Mouse (Mus musculus) embryonic fibroblast, embryonic 13.5 days (primary cell): ENCODE measurements around the gene Lbp. TPM values are rescaled to one million over a fixed set of nuclear protein-coding genes. Genes with fewer than 3 reads are reported as not detected.

Experiments used
- H3K27ac ChIP-seq: 2 replicates; pipeline ENCODE4 v1.5.1; 2012; ENCODE audit warnings: low read length, control low read depth, inconsistent platforms; ENCODE audit not compliant: insufficient read depth
- H3K4me1 ChIP-seq: 2 replicates; pipeline ENCODE4 v1.6.1; 2011; ENCODE audit warnings: low read length; ENCODE audit not compliant: control insufficient read depth, insufficient read depth
- H3K4me3 ChIP-seq: 2 replicates; pipeline ENCODE4 v1.5.1; 2011; ENCODE audit warnings: mild to moderate bottlenecking, control low read depth, low read length; ENCODE audit not compliant: insufficient read depth
- CTCF ChIP-seq: IDR thresholded peaks from 2 replicates; pipeline ENCODE4 v1.5.1; 2011; ENCODE audit warnings: mild to moderate bottlenecking, control low read depth, low read length, moderate library complexity, borderline replicate concordance; ENCODE audit not compliant: insufficient read depth
- POLR2A ChIP-seq: IDR thresholded peaks from 2 replicates; pipeline ENCODE4 v1.6.1; 2011; ENCODE audit warnings: low read depth, mild to moderate bottlenecking, control low read depth, low read length, moderate library complexity
- polyA plus RNA-seq: library from polyadenylated mRNA; stranded (reverse); fragments of >200 nt; gene quantifications from 2 replicates; pipeline ENCODE4 v1.2.4, GENCODE M21; 2011; ENCODE audit warnings: low read depth; ENCODE audit not compliant: missing spikeins, insufficient read length

Gene Lbp
- polyA plus RNA-seq, 1 experiment: 2.7 TPM

DNA sequence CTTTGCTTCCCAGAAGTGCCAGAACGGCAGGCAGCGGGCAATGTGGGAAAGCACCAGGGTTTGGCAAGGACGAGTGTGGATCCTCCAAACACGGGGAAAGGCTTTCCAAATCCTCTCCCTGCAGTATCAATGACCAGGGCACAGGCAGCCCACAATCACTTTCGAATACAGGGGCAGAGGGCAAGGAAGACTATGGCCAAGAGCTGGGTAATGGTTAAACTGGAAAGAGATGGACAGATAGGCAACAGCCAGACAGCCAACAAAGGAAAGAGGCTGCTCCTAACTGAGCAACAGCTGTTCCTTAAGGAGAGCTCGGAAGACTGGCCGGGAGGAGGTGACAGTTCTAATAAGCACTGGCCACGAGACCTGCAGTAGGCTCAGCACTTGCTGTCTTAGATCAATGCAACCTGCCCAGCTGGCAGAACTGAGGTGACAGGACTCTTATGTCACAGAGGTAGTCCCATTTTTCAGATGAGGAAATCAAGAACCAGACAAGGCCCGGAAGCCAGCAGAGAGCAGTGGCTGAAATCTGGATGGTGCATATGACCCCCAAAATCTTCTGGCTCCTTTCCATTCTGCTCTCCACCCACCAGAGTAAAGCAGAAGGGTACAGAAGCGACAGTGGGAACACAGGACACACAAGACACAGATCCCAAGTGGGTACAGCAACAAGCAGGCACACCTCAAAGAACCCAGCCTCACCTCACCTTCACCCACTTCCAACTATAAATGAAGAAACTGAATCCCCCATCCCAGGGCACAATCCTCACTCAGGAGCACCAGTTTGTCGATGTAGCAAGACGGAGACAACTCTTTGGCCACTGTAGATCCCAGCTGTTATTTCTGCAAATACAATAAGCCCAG, 53.7 kb downstream of the Lbp start:
- TF ChIP-seq CTCF: no peak
- no peak for TF ChIP-seq POLR2A

DNA sequence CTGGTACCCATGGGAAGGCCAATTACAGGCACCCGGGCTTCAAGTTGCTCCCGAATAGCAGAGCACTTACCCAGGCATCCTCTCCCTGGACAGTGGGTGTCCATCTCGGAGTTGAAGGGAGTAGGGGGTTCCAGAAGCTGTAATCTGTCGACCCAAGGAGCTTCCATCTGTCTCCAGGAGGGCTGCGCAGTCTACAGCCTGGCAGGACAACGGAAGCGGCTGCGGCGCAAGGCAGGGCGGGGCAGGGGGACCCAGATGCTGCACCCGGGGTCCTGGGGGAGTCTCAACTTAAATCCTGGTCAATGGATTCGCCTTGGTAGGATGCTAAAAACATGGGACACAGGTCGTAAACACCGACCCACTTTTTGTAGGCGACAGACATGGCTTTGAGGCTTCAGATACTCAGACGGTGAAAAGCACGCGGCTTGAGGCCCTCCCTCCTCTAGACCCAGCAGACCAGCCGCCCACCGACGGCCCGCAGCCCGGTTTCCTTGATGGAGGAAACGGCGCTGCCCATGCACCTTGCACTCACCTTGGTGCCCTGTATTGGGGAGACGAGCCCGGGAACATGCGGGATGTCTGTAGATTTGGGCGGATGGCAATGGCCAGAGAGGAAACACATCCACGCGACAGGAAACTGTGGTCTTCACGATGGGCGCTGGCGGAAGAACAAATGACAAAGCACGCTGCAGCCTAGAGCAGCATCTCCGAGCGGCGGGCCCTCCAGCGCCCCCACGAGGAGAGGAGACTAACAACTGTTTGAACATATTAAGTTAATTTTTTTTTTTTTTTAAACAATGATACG, 54.8 kb downstream of the Lbp start:
- TF ChIP-seq POLR2A (peak; percentile 94), CTCF (peak; percentile 59; the same call in 1 of the 2 replicates)
- Histone ChIP-seq H3K27ac (peak overlapping the region; percentile 30), H3K4me1 (peaks cover 3% of the 10 kb centered on the region)

More for the DNA sequence above, 53.7 kb downstream of the Lbp start:
- H3K27ac ChIP-seq: no peak overlapping the region
- peak overlapping the region; percentile 84 for H3K4me3 ChIP-seq
- H3K4me1 ChIP-seq: peaks cover 3% of the 10 kb centered on the region

DNA sequence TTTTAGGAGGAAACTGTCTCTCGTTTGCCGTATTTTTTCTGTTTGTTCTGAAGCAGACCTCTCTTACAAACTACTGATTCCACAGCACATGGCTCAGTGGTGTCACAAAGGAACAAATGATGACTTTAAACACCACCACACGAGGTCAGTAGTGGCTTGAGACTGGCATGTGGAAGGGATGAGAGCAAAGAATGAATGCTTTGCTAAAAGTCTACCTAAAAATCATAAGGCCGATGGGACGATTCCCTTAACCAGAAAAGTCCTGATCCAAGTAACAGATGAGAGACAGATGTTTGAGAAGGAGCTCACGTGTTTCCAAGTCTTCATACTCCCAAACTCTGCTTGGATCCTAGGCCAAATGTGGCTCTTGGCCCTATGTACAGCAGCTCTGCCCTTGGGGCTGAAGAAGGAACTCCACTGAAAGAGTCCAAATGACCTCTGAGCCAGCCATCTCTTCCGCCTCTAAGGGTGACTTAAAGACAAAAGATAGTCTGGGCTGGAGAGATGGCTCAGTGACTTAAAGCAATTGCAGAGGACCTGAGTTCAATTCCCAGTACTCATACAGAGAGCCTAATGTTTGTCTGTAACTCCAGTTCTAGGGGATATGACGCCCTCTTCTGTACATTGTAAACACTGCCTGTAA, 55.5 kb downstream of the Lbp start:
- Histone ChIP-seq H3K27ac (peak overlapping the region; percentile 24), H3K4me3 (no peak overlapping the region), H3K4me1 (peaks cover 3% of the 10 kb centered on the region)
- TF ChIP-seq CTCF: no peak

More for the DNA sequence above, 54.8 kb downstream of the Lbp start:
- H3K4me3 ChIP-seq: peak overlapping the region; percentile 84

DNA sequence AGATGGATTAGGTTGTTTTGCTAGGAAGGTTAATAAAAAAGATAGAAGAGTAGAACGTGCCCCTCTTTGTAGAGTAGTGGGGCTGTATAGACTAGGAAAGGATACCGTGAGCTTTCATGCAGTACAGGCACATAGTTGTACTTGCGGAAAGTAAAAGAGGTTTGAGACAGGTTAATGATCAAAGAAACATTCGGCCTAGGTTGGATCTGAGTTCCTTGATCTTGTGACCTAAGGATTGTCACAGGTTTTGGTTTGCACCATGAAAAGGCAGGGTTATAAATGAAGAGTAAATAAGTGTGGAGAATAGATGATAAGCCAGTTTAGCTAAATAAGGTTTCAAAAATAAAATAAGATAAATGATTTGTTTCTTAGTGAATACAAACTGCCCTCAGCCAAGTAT, 57.9 kb downstream of the Lbp start:
- TF ChIP-seq POLR2A: no peak
- TF ChIP-seq CTCF: no peak

DNA sequence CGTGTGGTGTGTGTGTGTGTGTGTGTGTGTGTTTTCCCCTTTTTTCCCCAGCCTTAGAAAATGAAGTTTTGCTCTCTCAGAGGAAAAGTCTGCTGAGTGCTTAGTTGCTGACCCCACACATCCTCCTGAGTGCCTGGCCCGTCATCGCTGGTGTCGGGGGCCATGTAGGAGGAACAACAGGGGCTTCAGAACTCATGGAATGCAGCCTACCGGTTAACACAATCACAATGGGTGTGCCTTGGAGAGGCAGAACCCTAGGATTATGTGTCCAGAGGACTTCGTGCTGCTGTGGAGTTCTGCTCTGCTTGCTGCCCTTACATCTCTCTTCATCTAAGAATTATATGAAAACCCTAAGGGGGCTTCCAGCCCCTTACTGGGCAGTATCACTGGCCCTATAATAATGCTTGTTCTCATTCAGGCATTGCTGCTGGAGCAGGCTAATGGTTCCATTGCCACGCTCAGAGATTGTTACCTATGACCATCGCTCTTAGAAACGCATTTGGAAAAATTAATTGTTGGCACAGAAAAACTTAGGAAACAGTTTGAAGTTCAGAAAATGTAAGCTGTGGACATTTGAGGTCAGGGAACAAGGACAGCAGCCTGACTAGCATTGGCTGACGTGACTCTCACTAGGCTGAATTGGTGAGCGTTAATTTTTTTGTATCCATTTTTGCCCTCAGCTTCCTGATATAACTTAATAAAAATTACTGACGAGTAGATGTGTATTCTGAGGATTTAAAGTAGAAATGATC, 59.0 kb downstream of the Lbp start:
- Histone ChIP-seq H3K4me1 (no peaks in the 10 kb centered on the region), H3K27ac (no peak overlapping the region), H3K4me3 (no peak overlapping the region)
- no peak for TF ChIP-seq CTCF
- no peak for TF ChIP-seq POLR2A

More for the DNA sequence above, 57.9 kb downstream of the Lbp start:
- Histone ChIP-seq H3K27ac (no peak overlapping the region), H3K4me1 (no peaks in the 10 kb centered on the region; the same call in none of the 2 replicates), H3K4me3 (no peak overlapping the region)

DNA sequence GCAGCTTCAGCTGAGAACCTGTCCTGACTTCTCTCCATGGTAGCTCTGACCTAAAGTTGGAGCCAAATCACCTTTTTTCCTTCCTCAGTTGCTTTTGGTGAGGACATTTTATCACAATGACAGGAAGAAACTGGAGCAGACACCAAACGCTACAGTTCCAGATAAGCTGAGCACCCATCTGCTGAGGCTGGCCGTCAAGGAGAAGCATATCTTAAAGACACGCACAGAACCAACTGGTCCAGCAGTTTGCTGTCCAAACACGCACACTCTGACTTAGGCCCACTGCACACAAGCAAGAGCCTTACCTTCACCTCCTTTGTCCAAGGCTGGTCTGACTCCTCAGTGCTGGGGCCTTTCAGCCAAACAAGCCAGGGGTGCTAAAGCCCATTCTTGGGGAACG, 61.4 kb downstream of the Lbp start:
- Histone ChIP-seq H3K27ac (no peak overlapping the region), H3K4me3 (no peak overlapping the region), H3K4me1 (no peaks in the 10 kb centered on the region)
- no peak for TF ChIP-seq POLR2A

DNA sequence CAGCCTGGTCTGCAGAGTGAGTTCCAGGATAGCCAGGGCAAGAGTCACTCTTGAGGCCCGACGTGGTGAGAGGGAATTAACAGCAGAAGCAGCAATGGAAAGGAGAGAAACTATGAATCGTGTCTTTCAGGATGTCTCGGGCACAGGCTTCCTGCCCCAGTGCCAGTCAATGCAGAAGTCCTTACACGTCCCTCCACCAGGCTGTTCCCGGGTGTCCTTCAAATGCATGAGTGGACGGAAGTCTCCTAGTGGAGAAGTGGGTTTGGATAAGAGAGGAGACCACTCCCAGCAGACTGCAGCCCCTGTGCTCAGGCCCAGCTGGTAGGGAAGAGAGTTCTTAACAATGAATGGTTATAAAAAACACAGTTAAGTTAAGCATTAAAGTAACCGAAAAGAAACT, 62.0 kb downstream of the Lbp start:
- TF ChIP-seq CTCF (no peak), POLR2A (no peak)
- Histone ChIP-seq H3K4me3 (no peak overlapping the region), H3K27ac (no peak overlapping the region), H3K4me1 (no peaks in the 10 kb centered on the region)

DNA sequence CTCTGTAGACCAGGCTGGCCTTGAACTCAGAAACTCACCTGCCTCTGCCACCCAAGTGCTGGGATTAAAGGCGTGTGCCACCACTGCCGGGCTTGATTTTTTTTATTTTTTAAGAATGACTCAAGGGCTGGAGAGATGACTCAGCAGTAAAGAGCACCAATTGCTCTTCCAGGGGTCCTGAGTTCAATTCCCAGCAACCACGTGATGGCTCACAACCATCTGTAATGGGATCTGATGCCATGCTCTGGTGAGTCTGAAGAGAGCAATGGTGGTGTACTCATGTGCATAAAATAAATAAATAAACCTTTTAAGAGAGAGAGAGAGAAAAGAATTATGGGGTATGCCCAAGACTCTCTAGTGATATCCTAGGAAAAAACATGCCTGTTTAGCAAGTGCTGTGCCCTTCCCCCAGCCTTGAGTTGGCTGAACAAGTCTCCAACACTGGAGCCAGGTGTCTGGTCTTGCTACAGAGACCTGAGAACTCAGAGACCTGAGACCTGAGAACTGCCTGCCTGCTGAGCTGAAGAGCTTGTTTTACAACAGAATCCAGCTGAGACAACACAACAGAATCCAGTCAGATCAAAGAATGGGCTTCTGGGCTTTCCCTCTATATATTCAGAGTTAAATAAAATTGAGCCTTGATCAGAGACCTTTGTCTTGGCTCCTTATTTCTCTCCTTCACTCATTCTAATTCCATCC, 63.3 kb downstream of the Lbp start:
- H3K4me1 ChIP-seq: no peaks in the 10 kb centered on the region
- no peak for TF ChIP-seq CTCF
- no peak overlapping the region for H3K27ac ChIP-seq
- no peak overlapping the region for H3K4me3 ChIP-seq

DNA sequence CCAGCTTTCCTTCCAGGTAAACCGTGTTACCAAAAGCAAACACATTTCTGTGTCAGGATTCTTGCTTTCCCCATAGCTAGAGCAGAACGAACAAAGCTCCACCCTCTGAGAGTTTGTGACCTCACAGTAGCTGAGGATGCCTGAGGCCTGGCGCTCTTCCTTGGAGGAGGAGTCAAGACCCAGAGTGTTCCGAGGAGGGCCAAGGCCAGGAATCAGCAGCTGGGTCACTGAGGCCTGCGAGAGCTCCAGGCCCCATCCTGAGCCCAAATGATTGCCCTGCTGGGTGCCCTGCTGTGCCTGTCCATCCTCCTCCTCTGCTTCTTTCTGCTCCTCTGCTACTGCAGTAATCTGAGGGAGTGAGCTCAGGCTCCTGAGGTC, 63.9 kb downstream of the Lbp start:
- H3K4me3 ChIP-seq: no peak overlapping the region
- no peaks in the 10 kb centered on the region for H3K4me1 ChIP-seq
- TF ChIP-seq POLR2A (no peak), CTCF (no peak)
- no peak overlapping the region for H3K27ac ChIP-seq
